Mouse (Mus musculus): Measurements from ENCODE around the gene Pkp2.

Pkp2 gene

DNA sequence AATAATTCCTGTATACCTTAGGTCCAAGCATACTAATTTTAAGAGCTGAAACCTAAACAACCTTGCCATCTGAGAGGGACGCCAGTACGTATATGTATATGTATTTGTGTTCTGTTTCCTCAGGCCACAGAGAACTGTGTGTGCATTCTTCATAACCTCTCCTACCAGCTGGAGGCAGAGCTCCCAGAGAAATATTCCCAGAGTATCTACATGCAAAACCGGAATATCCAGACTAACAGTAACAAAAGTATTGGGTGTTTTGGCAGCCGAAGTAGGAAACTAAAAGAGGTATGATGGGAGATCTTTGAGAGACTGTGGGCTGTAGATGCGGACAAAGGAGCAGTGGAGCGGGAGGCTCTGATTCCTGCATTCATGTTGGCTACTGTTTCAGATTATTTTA, 48.4 kb downstream of the Pkp2 start:
- DNase-seq (ENCODE audit: low read depth, low spot score), result no peak

DNA sequence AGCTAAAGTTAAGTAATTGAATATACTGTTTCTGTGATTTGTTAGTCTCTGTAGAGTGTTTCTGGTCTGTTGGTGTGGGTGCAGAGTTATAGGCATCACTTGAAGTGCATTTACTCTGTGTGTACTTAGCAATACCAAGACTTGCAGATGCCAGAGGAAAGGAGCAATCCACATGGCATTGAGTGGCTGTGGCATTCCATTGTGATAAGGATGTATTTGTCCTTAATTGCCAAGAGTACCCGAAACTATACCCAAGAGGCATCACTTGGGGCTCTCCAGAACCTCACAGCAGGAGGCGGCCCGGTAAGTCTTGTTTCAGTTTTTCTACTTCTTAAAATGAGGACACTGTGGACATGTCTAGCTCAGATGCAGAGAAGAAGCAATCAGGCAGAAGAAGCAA, 49.3 kb downstream of the Pkp2 start:
- no peak for DNase-seq (ENCODE audit: low read depth, low spot score)

DNA sequence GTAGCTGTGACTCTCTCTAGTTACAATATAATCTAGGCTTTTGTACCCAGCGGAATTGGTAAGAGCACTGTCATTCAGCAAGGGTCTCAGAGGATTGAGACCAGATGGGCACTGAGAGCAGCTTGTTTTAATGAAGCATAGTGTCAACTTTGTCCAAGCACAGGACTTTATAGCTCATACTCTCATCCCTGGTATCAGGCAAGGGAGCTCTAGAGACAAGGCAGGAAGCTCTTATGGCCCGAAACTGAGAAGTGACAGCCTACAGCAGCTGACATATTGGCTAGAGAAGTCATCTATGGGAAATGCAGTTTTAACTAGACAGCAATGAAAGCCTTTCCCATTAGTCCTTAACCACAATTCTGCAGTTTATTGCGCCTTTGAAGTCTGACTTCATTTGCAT, 59.9 kb downstream of the Pkp2 start:
- DNase-seq (ENCODE audit: low read depth, low spot score), result no peak

DNA sequence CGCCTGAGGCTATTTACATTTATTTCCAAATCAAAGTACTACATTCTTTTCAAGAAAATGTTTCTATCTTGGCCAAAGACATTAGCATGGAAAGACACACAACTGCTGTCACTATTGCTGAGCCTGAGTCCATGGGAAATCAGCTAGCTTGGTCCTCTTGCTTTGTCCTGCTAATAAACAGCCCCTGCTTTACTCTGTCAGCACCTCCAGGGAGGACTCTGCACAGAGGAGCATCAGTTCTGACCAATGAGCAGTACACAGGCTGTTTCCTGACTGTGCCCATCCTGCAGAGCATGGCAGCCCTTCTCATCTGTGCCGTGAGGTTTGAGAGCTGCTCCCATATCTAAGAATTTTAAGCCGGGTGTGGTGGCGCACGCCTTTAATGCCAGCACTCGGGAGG, 60.6 kb downstream of the Pkp2 start:
- no peak for DNase-seq (ENCODE audit: low read depth, low spot score)

DNA sequence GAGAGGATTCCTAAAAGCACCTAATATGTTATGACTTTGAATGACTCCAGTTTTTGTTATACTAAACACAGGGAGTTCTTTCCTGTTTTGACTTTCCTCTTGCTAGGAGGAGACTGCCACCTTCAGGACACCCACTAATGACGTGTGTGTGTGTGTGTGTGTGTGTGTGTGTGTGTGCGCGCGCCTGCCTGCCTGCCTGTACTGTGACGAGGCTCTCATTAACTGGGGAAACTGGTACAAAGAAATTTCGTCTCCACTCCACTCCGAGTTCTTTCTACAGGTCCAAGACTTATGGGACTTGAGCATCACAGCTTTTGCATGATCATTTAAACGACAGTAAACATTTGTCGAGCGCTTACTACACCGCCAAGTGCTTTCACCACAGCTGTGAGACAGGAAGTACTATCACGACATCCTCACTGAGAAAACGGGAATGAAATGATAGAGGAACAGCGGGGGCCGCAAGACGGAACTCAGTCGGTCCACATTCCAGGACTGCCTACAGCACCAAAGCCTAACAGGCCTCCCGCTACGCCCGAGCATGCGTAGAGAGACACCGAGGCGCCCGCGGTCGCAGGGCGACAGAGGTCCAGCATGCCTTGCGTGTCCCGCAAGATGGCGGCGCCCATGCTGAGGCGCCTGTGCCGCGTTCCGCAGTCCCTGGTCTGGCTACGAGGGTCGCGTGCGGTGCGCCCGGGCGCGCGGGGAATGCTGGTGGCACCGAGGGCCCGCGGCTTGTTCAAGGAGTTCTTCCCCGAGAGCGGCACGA, 89.4 kb downstream of the Pkp2 start, which contains the start of gene Yars2:
Gene Yars2 (plus strand): TSS at position 597 of the 769 bp plus-strand sequence.
- peak; percentile 93 for DNase-seq (ENCODE audit: low read depth, low spot score)

DNA sequence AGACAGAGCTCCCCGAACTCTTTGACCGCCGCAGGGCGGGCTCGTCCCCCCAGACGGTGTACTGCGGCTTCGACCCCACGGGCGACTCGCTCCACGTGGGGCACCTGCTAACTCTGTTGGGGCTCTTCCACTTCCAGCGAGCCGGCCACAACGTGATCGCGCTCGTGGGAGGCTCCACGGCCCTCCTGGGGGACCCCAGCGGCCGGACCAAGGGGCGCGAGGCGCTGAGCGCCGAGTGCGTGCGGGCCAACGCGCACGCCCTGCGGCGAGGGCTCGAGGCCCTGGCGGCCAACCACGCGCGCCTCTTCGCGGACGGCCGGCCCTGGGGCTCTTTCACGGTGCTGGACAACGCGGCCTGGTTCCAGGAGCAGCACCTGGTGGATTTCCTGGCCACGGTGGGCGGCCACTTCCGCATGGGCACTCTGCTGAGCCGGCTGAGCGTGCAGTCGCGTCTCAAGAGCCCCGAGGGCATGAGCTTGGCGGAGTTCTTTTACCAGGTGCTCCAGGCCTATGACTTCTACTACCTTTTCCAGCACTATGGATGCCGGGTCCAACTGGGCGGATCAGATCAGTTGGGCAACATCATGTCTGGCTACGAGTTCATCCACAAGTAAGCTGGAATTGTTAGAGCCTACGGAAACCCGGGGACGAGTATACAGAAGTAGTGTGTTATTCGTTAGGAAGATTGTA, 90.2 kb downstream of the Pkp2 start:
- DNase-seq (ENCODE audit: low read depth, low spot score), result peak; percentile 59

DNA sequence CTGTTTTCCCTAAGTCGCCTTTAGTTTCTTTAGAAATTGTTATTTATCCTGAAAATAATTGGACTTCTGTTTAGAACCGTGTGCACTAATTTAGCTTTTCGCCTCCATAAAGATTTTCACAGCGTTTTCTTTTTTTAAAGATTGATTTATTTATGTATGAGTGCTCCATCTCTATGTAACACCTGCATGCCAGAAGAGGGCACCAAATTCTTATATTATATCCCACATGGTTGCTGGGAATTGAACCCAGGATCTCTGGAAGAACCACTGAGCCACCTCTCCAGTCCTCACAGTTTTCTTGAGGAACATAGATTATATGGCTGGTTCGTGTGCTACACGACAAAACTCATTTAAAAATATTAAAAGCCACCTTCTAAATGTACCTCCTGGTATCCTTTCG, 90.8 kb downstream of the Pkp2 start:
- DNase-seq (ENCODE audit: low read depth, low spot score), result peak; percentile 11

DNA sequence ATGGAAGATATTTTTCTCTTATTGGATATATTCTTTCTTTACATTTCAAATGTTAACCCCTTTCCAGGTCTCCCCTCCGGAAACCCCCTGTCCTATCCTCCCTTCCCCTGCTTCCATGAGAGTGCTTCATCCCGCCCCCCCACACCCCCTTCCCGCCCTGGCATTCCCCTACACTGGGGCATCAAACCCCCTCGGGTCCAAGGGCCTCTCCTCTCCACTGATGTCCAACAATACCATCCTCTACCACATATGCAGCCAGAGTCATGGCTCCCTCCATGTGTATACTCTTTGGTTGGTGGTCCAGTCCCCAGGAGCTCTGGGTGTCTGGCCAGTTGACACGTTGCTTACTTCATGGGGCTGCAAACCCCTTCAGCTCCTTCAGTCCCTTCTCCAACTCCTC, 98.2 kb downstream of the Pkp2 start:
- no peak for DNase-seq (ENCODE audit: low read depth, low spot score)

Measured in forelimb bud, embryonic 11.5 days (tissue).